Mouse (Mus musculus) heart, adult 2 months (tissue): ENCODE measurements around the gene Sept9.

Experiments
- CTCF ChIP-seq: fragments of 200-600 bp; IDR thresholded peaks from 2 replicates; pipeline ENCODE4 v1.8.1; 2022; ENCODE audit warnings: antibody characterized with exemption, mild to moderate bottlenecking, moderate library complexity
- EP300 ChIP-seq: fragments of 200-500 bp; IDR thresholded peaks from 2 replicates; pipeline ENCODE4 v1.6.1; 2011; ENCODE audit warnings: low read depth, low read length, control low read depth; ENCODE audit not compliant: insufficient read depth
- POLR2A ChIP-seq: fragments of 200-500 bp; IDR thresholded peaks from 2 replicates; pipeline ENCODE4 v1.6.1; 2011; ENCODE audit warnings: mild to moderate bottlenecking, low read depth, low read length, control low read depth; ENCODE audit not compliant: insufficient read depth

DNA sequence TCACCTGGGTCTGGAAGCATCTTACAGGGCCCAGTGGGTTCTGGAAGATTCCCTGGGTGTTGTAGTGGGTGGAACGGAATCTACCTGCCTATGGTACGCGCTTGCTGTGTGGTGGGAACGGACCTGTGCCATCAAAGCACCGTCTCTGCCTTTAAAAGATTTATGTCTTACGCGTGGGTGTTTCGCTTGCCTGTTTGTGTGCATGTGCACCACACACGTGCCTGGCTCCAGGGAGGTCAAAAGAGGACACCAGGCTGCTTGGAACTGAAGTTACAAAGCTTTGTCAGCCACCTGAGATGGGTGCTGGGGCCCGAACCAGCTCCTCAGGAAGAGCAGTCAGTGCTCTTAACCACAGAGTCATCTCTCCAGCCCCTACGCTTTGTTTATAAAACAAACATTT, 209.9 kb downstream of the Sept9 start:
- no peak for TF ChIP-seq CTCF
- TF ChIP-seq POLR2A = no peak
- TF ChIP-seq EP300 = no peak
